Mouse (Mus musculus) embryonic facial prominence, embryonic 12.5 days (tissue): ENCODE measurements around the gene Nyap1. TPM values are rescaled to one million over a fixed set of nuclear protein-coding genes. Genes with fewer than 3 reads are reported as not detected.

Experiments
- ATAC-seq: fragments of 200-750 bp; cut with Nextera tagmentation; 2 replicates; pipeline ENCODE4 v1.8.0; 2017; ENCODE audit not compliant: insufficient number of reproducible peaks, insufficient read depth, low FRiP score, low TSS enrichment
- H3K27ac ChIP-seq: fragments of 300-500 bp; sonication (generic); 2 replicates; pipeline ENCODE4 v1.5.1; 2016; ENCODE audit warnings: mild to moderate bottlenecking
- H3K27me3 ChIP-seq: fragments of 300-500 bp; sonication (generic); 2 replicates; pipeline ENCODE4 v1.6.1; 2016; ENCODE audit warnings: mild to moderate bottlenecking, moderate library complexity
- H3K36me3 ChIP-seq: fragments of 300-500 bp; sonication (generic); 2 replicates; pipeline ENCODE4 v1.6.1; 2016; ENCODE audit warnings: mild to moderate bottlenecking
- H3K4me1 ChIP-seq: fragments of 300-500 bp; sonication (generic); 2 replicates; pipeline ENCODE4 v1.6.1; 2016
- H3K4me2 ChIP-seq: fragments of 300-500 bp; sonication (generic); replicated peaks from 2 replicates; pipeline ENCODE4 v1.6.1; 2016; ENCODE audit warnings: mild to moderate bottlenecking, moderate library complexity
- H3K4me3 ChIP-seq: fragments of 300-500 bp; sonication (generic); 2 replicates; pipeline ENCODE4 v1.5.1; 2016; ENCODE audit warnings: mild to moderate bottlenecking
- H3K9ac ChIP-seq: fragments of 300-500 bp; sonication (generic); 2 replicates; pipeline ENCODE4 v1.6.1; 2016; ENCODE audit warnings: mild to moderate bottlenecking, moderate library complexity
- H3K9me3 ChIP-seq: fragments of 300-500 bp; sonication (generic); 2 replicates; pipeline ENCODE4 v1.6.1; 2016; ENCODE audit warnings: mild to moderate bottlenecking, moderate library complexity
- WGBS: fragments of 180-500 bp; shearing (Covaris S2); methylation state at CpG from one replicate; pipeline ENCODE4 v1.1.7; 2016; 5-methylcytosine and 5-hydroxymethylcytosine counted together
- polyA plus RNA-seq: library from polyadenylated mRNA; unstranded; fragments of >200 nt; fragmentation: Nextera tagmentation; extraction: Ambion mirVana; gene quantifications from 2 replicates; pipeline ENCODE4 v1.2.1, GENCODE M21; 2016

The Nyap1 gene
- polyA plus RNA-seq, 1 experiment from 2014 or later = 3.7 TPM

DNA sequence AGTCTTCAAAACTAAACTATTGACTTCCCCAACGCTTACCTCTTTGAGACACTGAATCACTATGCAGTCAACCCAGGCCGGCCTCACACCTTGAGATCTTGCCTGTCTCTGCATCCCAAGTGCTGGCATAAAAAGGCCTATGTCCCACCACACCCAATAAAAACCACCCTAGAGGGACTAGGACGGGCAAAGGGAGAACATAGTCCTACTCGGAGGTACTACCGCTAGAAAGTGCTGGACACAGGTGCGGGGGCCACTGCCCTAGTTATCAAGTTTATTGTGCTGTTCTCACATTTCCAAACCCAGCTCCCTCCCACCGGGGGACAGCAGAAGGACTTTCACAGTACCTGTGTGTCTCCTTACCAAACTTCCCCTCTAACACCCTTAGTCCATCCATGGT, 40.3 kb upstream of the Nyap1 start:
- no peak for ATAC-seq
- no peak overlapping the region for H3K27ac ChIP-seq
- WGBS = 95% methylated on average over 7 of the region's 7 CpGs
- no peak overlapping the region for H3K9ac ChIP-seq
- H3K9me3 ChIP-seq = no peaks in the 10 kb centered on the region
- H3K4me2 ChIP-seq = no peak overlapping the region
- peaks cover 42% of the 10 kb centered on the region for H3K4me1 ChIP-seq
- H3K27me3 ChIP-seq = no peaks in the 10 kb centered on the region
- H3K36me3 ChIP-seq = peaks cover 50% of the 10 kb centered on the region
- no peak overlapping the region for H3K4me3 ChIP-seq

DNA sequence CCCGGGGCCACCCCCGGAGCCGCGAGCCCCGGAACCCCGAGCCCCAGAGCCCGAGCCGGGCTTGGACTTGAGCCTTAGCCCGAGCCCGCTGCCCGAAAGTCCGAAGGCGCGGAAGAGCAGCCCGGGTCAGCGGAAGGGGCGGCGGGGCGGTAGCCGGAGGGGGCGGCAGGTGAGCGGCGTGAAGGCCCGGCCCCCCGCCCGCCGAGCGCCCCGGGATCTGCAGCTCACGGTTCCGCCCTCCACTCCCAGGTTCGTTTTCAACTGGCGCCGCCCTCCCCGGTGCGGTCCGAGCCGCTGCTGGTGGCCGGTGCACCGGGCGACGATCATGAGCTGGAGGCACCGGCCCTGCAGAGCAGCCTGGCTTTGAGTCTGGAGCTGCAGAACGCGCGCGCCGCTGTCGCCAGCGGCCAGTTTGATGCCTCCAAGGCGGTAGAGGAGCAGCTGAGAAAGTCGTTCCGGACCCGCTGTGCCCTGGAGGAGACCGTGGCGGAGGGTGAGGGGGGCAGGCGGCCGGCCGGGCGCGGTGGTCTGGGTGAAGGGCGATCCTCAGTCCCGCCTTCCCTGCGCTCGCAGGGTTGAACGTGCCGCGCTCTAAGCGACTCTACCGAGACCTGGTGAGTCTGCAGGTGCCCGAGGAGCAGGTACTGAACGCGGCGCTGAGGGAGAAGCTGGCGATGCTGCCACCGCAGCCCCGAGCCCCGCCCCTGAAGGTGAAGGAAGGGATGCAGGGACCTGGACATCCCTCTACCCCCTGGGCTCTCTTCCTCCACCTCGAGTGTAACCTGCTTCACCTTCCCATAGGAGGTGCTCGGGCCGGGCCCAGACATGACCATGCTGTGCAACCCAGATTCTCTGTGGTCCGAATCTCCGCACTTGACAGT, 37.9 kb upstream of the Nyap1 start:
- Histone ChIP-seq H3K4me2 (peak overlapping the region; percentile 97), H3K9me3 (no peaks in the 10 kb centered on the region), H3K27me3 (no peaks in the 10 kb centered on the region), H3K4me3 (peak overlapping the region; percentile 88), H3K36me3 (peaks cover 42% of the 10 kb centered on the region), H3K27ac (peak overlapping the region; percentile 94), H3K9ac (peak overlapping the region; percentile 91), H3K4me1 (peaks cover 39% of the 10 kb centered on the region)
- under 1% methylated on average over 83 of the region's 83 CpGs for WGBS
- ATAC-seq = peak; percentile 18

DNA sequence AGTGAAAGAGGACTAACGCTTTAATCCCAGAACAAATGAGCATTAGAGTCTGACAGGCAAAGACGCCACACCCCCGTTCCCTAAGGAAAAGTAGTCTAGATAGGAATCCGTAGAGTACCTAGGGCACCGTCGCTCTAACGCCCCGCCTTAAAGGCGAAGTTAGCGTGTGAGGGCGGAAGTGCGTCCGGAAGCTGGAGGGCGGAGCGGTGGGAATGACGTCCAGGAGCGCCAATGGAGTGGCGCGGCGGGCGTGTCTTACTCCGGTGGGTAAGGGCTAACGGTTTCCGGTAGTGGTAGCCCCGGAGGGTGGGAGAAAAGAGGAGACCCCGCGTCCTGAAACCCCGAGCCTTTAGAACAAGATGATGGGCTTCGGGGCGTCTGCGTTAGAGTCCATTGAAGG, 37.2 kb upstream of the Nyap1 start, which contains the start of gene Ppp1r35:
Gene Ppp1r35 (plus strand): TSS at position 215 of the 400 bp plus-strand sequence.
- Histone ChIP-seq H3K9ac (peak within 1 kb of the TSS; percentile 91), H3K4me2 (peak within 1 kb of the TSS; percentile 97), H3K36me3 (peaks cover 36% of the 10 kb centered on the region), H3K4me3 (peak within 1 kb of the TSS; percentile 88), H3K4me1 (peaks cover 32% of the 10 kb centered on the region), H3K9me3 (no peaks in the 10 kb centered on the region), H3K27me3 (no peaks in the 10 kb centered on the region), H3K27ac (peak within 1 kb of the TSS; percentile 94)
- WGBS = under 1% methylated on average over 31 of the region's 31 CpGs
- ATAC-seq = peak; percentile 90

DNA sequence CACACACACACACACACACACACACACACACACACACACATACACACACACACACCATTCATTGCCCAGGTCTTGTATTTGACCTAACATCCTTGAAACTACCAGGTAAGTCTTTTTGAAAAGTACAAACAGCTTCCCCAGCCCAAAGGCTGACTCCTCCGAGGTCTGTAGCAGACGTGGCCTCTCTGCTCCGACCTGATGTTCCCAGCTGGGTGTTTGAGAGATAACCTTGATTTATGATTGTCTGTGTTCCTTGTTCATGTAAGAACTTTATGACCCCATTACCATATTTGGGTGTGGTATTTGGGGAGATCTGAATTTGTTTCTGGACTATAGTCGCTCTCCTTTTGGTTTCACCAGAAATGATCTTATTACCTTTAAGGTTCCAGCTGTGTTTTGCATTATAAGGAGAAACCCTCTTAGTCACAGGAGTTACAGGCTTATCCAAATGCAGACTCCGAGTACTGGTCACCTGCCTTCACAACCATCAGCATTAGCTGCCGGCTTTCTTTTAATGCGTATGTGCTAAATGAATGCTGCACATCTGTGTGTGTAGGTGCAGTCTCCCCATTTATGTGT, 35.9 kb upstream of the Nyap1 start:
- no peaks in the 10 kb centered on the region for H3K9me3 ChIP-seq
- no peak overlapping the region for H3K4me2 ChIP-seq
- no peaks in the 10 kb centered on the region for H3K27me3 ChIP-seq
- no peak overlapping the region for H3K27ac ChIP-seq
- ATAC-seq = no peak
- no peak overlapping the region for H3K9ac ChIP-seq
- H3K4me1 ChIP-seq = peaks cover 23% of the 10 kb centered on the region
- H3K36me3 ChIP-seq = peaks cover 24% of the 10 kb centered on the region
- H3K4me3 ChIP-seq = no peak overlapping the region
- WGBS = 83% methylated on average over 7 of the region's 7 CpGs

DNA sequence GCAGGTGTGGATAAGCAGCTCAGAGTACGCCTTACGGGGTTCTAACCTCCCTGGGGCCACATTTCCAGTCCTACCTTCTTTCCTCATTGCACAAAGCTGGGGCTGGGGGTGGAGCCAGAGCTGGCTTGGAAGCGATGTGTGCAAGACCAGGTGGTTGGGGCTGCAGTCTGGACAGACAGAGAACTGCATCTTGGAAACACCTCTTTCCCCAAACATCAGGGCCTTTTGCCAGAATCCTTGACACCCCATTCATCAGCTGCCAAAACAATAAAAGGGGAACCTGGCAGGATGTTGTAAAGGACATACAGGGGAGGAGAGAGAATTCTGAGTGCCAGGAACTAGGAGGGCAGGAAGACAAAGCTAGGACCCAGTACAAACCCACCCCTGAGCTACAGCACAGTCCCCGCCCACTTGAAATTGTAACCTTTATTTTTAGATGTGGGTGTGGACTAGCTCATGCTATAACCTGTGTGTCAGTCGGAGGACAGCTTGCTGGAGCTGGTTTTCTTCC, 35.1 kb upstream of the Nyap1 start:
- no peak for ATAC-seq
- H3K4me3 ChIP-seq = no peak overlapping the region
- 0 out of 2 replicates have a peak overlapping the region, but pooled peaks have one; percentile 7 for H3K9ac ChIP-seq
- peaks cover 23% of the 10 kb centered on the region for H3K4me1 ChIP-seq
- H3K27me3 ChIP-seq = no peaks in the 10 kb centered on the region
- WGBS = 41% methylated on average over 5 of the region's 5 CpGs
- H3K4me2 ChIP-seq = no peak overlapping the region
- H3K27ac ChIP-seq = no peak overlapping the region
- no peaks in the 10 kb centered on the region for H3K9me3 ChIP-seq
- peaks cover 15% of the 10 kb centered on the region for H3K36me3 ChIP-seq

DNA sequence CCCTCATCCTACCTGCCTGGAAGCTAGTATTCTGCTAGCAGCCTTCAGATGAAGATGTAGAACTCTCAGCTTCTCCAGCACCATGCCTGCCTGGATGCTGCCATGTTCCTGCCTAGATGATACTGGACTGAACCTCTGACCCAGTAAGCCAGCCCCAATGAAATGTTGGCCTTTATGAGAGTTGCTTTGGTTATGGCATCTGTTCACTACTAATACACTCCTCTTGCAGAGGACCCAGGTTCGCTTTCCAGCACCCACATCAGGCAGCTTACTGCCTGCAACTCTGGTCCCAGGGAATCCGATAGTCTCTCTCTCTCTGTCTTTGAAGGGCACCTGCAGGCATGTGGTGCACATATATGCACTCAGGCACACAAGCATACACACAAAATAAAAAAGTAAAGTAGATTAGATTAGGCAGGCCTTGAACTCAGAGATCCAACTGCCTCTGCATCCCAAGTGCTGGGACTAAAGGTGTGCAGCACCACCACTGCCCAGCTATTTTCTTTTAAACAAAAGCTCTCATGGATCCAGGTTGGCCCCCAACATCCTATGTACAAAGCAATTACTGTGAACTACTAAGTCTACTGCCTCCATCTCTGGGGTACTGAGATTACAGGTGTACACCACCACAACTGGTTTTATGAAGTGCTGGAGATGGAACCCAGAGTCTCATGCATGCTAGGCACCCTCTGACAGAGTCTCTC, 34.3 kb upstream of the Nyap1 start:
- Histone ChIP-seq H3K4me1 (peaks cover 23% of the 10 kb centered on the region), H3K4me3 (no peak overlapping the region), H3K4me2 (no peak overlapping the region), H3K9ac (0 out of 2 replicates have a peak overlapping the region, but pooled peaks have one; percentile 7), H3K9me3 (no peaks in the 10 kb centered on the region), H3K27ac (no peak overlapping the region), H3K36me3 (peaks cover 7% of the 10 kb centered on the region; the same call in 1 of the 2 replicates), H3K27me3 (no peaks in the 10 kb centered on the region)
- no peak for ATAC-seq
- 86% methylated on average over 2 of the region's 2 CpGs for WGBS

DNA sequence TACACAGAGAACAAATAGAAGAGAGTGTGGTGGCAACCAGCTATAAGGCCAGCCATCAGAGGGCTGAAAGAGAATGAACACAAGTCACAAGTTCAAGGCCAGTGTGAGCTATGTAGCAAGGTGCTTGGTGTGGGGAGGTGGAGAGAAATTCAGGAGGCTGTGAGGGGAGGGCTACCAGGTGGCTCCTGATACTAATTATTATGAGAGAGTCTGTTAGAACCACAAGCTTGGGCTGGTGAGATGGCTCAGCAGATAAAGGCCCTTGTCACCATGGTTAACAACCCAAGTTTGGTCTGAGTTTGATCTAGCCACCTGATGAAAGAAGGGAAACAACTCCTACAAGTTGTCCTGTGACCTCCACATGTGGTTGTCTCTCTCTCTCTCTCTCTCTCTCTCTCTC, 31.3 kb upstream of the Nyap1 start:
- Histone ChIP-seq H3K36me3 (no peaks in the 10 kb centered on the region), H3K4me2 (no peak overlapping the region), H3K27me3 (no peaks in the 10 kb centered on the region), H3K4me1 (peaks cover 8% of the 10 kb centered on the region), H3K9ac (no peak overlapping the region), H3K4me3 (no peak overlapping the region), H3K9me3 (no peaks in the 10 kb centered on the region), H3K27ac (no peak overlapping the region)
- ATAC-seq = no peak

DNA sequence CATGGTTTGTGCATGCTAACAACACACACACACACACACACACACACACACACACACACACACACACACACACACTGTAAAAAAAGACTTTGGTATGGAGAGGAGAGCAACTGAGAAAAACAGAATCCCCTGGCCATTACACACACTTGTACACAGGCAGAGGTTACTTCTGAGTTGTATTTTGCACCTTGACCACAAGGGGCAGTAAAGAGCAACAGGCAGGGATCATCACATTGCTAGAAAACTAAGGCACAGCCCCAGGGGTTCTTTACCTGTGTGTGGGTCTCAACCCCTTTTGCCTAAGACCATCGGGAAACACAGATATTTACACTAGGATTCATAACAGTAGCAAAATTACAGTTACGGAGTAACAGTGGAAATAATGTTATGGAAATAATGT, 29.3 kb upstream of the Nyap1 start:
- 43% methylated on average over 2 of the region's 2 CpGs for WGBS
- no peak overlapping the region for H3K9ac ChIP-seq
- ATAC-seq = no peak
- H3K9me3 ChIP-seq = 0 out of 2 replicates have a peak, but pooled peaks cover 3% of the 10 kb centered on the region
- H3K4me1 ChIP-seq = no peaks in the 10 kb centered on the region
- H3K27me3 ChIP-seq = no peaks in the 10 kb centered on the region
- H3K36me3 ChIP-seq = no peaks in the 10 kb centered on the region
- H3K27ac ChIP-seq = no peak overlapping the region
- H3K4me2 ChIP-seq = no peak overlapping the region
- no peak overlapping the region for H3K4me3 ChIP-seq

DNA sequence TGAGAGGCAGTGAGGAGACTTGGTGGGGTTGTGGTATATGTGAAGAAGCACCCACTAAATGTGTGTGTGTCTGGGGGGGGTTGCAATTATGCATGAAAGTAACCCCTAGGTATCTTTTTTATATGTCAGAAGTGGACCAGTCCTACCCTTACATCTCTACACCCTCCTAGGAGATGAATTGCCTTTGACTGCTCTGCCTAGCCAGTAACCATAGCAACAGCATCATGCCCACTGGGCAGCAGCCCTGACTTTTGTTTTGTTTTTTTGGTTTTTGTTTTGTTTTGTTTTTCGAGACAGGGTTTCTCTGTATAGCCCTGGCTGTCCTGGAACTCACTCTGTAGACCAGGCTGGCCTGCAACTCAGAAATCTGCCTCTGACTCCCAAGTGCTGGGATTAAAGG, 27.1 kb upstream of the Nyap1 start:
- Histone ChIP-seq H3K27ac (no peak overlapping the region), H3K9me3 (0 out of 2 replicates have a peak, but pooled peaks cover 3% of the 10 kb centered on the region), H3K4me1 (no peaks in the 10 kb centered on the region), H3K4me2 (no peak overlapping the region), H3K9ac (no peak overlapping the region), H3K27me3 (no peaks in the 10 kb centered on the region), H3K36me3 (no peaks in the 10 kb centered on the region), H3K4me3 (no peak overlapping the region)
- WGBS = 57% methylated on average over 1 of the region's 1 CpGs
- ATAC-seq = no peak

DNA sequence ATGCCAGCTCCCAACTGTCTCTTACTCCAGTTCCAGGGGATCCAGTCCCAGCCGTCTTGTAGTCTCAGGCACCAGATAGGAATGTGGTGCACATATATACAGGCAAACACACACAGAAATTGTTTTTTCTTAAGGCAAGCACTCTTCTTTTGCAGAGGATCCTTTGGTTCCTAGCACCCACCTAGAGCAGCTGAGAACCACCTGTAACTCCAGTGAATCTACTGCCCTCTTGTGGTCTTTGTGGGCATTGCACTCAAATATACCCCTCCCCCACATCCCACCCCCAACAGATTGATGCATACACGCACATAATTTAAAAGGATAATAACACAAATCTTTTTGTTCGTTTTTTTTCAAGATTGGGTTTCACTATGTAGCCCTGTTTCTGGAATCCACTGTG, 24.9 kb upstream of the Nyap1 start:
- 0 out of 2 replicates have a peak, but pooled peaks cover 3% of the 10 kb centered on the region for H3K9me3 ChIP-seq
- no peak overlapping the region for H3K27ac ChIP-seq
- H3K9ac ChIP-seq = no peak overlapping the region
- H3K4me2 ChIP-seq = no peak overlapping the region
- WGBS = 59% methylated on average over 3 of the region's 3 CpGs
- H3K4me3 ChIP-seq = no peak overlapping the region
- no peaks in the 10 kb centered on the region for H3K36me3 ChIP-seq
- no peaks in the 10 kb centered on the region for H3K4me1 ChIP-seq
- no peak for ATAC-seq
- no peaks in the 10 kb centered on the region for H3K27me3 ChIP-seq

DNA sequence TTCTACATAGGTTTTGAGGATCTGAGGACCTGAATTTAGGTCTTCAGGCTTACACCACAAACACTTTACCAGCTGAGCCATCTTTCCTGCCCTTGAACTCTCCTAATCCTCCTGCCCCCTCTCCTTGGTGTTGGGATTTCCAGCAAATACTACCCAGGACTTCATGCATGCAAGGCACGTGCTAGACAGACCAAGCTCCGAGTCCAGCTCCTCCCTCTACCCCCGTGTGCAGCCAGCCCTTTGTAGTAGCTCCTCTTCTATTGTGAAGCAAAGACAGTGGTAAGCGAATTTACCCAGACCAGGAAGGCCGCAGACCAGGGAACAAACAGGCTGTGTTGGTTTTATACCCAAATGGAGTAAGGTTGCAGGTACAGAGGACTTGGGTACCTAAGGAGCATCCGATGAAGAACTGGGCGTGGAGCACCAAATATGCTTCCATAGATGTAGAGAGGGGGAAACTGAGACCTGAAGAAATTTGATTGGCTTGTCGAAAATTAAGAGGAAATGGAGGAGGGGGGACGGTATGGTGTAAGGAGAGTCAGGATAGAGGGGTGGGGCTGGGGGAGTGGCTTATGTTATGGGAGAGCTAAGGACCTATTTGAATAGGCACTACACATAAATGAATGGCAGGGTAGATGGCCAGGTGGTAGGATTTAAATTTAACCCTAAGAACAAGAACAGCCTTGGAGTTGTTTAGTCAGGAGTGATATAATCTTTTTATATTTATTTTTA, 23.4 kb upstream of the Nyap1 start:
- 58% methylated on average over 9 of the region's 9 CpGs for WGBS
- Histone ChIP-seq H3K4me2 (no peak overlapping the region), H3K4me3 (no peak overlapping the region), H3K27me3 (no peaks in the 10 kb centered on the region), H3K9me3 (0 out of 2 replicates have a peak, but pooled peaks cover 3% of the 10 kb centered on the region), H3K36me3 (peaks cover 2% of the 10 kb centered on the region), H3K27ac (no peak overlapping the region), H3K4me1 (no peaks in the 10 kb centered on the region), H3K9ac (no peak overlapping the region)
- no peak for ATAC-seq
